Mouse (Mus musculus) natural killer cell, adult 2 months (primary cell): Measurements from ENCODE around the gene Gm10643.

Experiments used
- DNase-seq, 2 experiments: peaks; one replicate each; pipeline ENCODE4 v3.0.0; 2022; ENCODE audit warnings: low spot score in 2 of 2

Gene Gm10643

DNA sequence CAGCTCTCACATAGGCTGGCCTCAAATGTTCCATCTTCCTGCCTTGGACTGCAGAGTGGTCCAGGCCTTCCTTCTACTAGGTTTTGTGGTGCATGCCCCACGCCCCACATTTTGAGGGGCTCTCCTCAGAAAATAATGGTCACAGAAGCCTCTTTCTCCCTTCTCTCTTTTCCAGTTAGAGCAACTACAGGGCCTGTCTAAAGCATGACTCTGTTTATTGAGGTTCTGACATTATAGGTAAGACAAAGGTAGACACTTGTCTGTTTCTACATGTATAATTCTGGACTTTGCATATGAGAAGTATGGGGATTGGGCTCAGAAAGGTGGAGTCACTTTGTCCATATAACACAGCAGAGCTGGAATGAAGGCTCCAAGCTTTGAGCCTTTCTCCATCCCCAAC is at the start of gene Gm10643:
Gene Gm10643 (minus strand): TSS at position 101 of the 400 bp plus-strand sequence.
- no peak for DNase-seq

DNA sequence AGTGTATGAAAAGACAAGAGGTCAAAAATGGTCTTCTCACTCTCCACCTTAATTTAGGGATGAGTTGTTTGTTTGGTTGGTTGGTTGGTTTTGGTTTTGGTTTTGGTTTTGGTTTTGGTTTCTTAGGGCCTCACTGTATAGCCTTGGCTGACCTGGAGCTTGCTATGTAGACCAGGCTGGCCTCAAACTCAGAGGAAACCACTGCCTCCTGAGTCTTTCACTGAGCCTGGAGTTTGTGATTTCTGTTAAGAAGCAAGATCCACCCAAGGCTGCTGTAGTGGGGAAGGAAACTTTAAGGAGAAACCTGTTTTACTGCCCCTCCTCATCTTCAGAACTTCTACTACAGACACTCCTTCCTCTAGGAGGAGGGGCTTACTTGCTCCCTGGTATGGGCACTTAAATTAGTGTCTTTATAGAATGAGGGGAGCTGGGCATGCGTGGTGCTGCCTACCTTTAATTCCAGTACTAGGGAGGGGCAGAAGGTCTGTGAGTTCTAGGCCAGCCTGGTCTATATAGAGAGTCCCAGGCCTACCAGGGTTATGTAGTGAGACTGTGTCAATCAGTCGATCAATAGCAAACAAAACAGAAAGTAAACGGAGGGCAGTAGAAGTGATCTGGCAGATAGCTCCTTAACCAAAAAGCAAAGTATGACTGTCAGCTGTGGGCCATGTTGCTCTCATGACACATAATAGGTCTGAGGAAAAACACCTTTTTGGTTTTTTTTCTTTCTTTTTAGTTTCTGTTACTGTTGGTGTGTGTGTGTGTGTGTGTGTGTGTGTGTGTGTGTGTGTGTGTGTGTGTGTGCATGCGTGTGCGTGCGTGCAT is 41.5 kb upstream of the Gm10643 start:
- DNase-seq: no peak

DNA sequence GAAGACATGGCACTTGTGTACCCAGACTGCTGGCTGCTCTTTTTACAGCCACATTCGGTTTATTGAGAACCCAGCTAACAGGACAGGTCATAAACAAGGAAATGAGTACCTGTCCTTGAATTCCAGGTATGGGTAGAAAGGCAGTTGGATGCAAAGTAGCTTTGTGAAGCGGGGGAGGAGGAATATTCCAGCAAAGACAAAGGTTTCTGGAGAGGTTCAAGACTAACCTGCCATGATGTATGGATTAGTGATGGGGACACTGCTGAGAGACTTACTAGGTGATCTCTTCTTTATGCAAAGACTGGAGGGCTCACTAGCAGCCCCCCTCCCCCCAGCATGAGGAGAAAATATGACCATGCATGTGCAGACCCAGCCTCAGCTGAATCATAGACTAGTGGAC is 40.7 kb upstream of the Gm10643 start:
- no peak for DNase-seq

DNA sequence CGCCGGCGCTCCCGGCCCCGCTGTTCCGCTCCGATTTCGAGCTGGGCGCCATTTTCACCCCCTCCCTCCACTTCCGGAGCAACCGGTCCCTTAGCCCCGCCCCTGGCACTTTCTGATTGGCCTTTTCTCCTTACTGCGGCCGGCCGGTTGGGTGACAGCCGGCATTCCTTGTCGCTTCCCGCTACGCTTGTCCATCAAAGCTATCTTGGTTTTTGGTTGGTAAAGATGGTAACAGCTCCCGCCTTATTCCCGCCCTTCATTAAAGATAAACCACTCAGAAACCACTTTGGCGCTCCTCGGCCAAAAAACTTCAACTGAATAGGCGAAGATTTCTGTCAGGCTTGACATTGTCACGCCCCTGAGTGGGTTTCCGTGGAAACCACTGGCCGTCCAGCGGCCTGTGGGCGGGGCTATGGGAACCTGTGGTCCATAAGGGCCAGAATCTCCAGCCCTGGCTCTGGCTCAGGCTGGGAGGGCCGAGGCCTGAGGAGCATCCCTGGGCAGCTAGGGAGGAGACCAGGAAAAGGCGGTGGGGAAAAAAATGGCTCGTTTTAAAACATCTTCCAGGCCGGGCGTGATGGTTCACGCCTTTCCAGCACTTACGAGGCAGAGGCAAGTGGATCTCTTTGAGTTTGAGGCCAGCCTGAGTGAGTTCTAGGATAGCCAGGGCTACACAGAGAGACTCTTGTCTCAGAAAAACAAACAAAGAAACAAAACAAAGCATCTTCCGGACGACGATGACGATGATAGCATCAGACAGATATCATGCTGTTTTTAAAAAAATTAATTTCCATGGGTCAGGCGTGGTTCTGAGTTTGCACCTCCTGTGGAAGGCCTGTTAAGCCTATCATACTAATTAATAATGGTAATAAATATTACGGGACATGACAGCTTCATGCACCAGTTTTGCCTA is 40.0 kb upstream of the Gm10643 start, which contains the start of gene Dcaf15:
Gene Dcaf15 (minus strand): TSS at position 72 of the 913 bp plus-strand sequence.
- peak; percentile 97 to 98 for DNase-seq

DNA sequence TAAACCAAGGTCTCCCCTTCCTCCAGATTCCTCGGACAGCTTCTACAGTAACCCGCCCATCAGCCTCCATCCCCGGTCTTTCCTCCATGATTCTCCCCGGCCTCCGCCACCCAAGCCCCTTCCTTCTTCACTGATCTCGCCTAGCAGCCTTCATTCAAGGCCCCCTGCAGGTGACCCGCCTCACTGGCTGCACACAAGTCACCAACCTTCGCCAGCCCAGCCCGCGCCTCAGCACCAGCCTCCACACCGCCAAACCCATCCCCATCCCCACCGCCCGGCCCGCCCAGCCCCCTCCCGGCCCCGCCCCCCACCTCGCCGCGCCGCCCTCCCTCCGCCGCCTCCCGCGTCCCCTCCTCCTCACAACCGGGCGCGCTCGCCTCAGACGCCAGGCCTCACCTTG is 39.3 kb upstream of the Gm10643 start:
- DNase-seq: peak; percentile 59 to 67

DNA sequence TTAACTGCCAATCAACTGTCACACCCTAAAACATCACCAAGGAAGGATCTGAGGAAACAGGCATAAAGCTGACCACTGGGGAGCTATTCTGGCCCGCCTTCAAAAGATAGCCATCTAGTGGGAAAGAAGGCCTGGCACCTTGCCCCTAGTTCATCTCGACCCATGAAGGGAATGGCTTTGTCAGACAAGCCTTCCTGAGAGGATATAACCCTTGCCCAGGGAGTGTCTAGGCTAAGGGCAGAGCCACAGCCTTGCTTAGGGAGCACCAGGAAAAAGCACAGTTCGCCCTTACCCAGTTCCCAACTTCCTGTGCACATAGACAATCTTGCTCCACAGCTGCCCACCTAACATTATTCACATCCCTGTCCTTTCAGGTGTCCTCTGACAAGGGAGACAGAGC is 38.7 kb upstream of the Gm10643 start:
- no peak for DNase-seq

DNA sequence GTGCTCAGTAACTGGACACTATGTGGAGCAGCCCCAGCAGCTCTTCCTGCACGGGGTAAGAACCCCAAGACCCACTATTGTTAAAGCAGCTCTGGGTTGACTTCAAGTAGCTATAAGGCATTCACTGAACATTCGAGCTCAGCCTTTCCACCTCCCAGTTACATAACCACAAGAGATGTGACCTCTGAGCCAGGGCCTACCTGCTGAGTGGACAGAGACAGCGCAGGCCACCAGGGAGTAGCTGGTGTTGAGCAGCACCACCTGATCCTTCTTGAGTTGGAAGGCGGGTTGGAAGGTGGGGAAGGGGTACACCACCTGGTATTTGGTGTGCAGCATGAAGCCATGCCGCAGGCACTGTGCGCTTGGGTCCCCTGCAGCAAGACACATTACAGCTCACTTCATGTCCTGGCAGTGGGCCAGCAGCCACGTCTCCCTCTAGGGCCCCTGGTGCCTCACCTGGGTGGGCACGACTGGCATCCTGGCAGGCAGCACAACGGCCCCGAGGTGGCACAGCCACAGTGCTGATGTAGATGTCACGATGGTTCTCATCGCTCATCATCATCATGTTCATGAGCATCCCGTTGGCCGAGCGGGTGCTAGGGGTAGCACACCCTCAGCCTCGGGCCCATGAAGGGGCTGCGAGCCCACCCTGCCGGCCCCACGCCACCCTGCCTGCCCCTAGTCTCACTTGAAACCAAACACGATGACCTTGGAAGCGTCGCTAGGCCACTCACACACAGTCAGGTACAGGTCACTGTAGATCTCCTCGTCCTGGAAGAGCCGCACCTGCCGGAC is 36.7 kb upstream of the Gm10643 start:
- no peak for DNase-seq

DNA sequence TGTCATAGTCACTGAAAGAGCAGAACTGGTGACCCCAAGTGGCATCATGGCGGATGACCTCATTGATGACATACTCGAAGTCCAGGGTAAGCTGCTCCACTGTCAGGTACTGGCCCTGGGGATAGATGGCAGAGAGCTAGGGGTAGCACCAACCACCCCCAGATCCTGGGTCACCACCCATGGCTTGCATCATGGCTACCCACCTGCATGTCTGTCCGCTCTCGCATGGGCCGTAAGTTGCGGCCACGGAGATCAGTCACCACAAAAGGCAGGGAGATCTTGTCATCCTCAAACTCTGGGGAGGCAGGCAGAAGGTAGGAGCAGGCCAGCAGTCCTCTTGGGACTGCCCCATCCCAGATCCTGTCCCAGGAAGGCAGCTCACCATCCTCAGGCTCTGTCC is 33.4 kb upstream of the Gm10643 start:
- no peak for DNase-seq

DNA sequence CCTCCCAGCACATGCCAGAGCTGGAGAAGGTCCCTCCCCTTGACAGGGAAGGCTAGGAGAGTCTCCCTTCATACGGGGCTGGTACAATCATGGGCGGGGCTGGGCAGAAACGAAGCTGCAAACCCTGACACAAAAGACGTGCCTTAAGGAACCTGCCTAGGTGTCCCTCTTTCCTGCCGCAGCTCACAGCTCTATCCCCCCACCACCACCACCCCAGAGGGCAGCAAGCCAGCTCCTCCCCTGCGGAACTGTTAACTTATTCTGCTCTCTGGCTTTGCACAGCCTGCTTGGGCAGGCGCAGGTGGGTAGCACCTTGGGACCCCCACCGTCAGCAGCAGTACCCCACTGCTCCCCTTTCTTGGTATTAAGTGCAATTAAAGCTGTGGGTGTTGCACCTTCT is 31.1 kb upstream of the Gm10643 start:
- no peak for DNase-seq

DNA sequence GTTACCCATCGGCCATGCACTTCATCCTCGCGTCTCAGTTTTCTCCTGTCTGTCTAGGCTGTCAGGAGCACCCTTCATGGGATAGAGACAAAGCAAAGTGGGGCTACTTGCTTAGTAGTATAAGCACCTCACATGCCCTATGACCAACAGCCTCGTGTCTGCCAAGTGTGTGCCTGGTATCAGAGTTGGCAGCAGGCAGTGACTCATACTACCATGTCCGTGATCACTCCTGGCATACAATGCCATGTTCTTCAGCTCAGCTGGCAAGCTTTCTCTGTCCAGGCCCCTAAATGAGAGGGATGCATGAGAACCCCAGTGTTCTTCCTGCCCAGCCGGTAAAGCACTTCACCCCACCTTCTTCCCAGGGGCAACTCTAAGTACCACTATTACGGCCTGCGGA is 25.6 kb upstream of the Gm10643 start:
- no peak for DNase-seq

DNA sequence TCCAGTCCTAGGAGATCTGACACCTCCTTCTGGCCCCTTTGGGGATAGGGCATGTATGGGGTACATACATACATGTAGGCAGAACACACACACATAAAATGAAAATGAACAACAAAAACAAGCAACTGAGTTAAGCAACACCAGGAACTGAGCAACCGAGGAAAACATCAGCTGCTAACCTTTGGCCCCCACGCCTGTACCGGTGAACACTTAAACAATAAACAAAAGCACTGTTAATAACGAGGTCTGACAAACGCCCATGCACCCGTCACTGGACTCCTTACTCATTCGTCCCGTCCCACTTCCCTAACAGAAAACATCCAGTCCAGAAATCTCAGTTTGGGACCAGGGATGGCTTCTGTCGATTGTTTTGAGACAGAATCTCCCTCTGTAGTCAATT is 24.3 kb upstream of the Gm10643 start:
- DNase-seq: no peak

DNA sequence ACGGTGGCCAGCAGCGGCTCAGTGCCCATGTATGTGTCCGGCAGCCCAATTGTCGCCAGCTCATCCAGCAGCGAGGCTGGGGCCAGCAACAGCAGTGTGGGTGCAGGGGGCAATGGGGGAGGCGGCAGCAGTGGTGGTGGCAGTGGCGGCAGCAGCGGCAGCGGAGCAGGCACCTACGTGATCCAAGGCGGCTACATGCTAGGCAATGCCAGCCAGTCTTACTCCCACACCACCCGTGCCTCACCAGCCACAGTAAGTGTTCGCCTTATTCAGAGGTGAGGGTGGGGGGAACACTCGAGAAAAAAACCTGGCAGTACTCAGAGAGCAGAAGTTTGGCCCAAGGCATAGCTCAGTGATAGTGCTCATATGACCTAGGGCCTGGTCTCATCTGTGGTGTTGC is 22.9 kb upstream of the Gm10643 start:
- DNase-seq: no peak

DNA sequence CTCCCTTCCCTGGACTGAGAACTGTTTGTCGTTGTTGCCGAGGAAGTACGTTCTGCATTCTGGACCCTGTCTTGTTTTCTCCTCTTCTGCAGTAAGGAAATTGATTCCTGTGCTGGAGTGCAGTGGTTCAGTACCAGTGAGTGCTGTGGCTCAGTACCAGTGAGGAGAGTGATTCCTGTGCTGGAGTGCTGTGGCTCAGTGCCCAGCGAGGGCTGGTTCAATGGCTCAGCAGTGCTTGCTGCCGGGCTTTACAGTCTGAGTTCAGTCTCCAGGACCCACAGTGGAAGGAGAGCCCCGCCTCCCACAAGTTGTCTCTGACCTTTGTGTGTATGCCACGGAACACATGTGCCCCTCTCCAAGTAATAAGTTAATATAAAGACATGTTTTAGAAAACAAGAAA is 22.2 kb upstream of the Gm10643 start:
- DNase-seq: no peak

DNA sequence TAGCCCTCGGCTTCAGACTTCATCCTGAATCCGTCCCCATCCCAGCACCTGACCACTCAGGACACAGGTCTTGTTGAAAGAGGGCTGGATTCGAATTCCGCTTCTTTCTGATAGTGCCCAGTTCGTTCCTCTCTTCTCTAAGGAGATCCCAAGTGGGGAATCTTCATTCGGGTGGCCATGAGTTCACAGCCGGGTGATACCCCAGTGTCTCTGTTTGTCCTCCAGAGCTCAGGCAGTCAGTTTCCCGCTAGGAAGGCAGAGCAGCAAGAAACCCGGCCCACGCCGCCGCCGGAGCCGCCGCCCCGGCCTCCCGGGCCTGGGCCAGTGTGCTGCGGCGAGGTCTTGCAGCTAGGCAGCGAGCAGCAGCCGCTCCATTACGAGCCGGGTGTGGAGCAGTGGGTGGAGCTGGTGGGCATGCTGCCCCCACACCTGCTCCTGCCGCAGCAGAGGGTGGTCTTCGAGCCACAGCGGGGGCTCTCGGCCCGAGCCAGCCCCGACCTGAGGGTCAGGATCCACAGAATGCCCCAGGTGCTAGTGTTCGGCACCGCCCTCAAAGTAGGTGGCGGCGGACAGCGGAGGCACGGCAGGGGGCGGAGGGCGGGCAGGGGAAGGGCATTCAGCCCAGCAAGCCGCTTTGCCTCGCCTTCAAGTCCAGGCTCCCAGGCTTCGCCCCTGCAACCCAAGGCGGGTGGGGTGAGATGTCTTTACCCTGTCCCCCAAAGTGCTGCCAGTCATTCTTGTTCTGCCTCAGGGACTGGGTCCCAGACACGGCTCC is 19.6 kb upstream of the Gm10643 start:
- no peak for DNase-seq

DNA sequence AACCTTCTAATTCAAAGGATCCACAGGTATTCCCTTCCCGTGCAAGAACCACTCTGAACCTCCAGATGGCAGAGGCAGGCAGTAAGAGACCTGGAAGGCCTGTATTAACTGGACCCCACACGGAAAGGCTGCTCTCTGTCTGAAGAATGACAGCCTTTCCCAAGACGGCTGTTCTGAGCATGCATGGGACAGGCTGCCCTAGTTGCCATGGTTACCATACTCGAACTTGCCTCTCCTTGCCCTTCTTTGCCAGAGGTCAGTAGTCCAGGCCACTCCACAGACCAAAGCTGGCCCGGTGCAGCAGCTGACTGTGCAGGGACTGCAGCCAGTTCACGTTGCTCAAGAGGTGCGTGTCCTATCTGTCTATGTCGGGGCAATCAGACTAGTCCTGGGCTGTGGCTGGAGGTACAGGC is 18.9 kb upstream of the Gm10643 start:
- no peak for DNase-seq

DNA sequence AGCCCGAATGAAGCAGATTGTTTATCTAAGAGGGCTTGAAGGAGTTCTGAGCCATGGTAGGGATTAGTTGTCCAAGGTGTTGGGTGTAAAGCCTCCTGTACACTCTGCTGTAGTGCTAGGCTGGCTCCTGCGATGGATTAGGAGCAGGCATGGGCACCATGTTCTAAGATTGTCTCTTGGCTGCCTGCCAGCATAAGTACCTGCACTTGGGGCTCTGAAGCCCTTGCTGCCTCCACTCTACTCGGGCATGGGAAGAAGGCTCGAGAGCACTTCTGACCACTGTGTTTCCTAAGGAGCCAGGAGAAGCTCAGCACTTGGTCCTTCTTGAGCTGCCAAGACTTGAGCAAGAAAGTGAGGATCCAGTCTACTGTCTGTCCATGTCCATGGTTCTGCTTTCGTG is 14.3 kb upstream of the Gm10643 start:
- DNase-seq: no peak

DNA sequence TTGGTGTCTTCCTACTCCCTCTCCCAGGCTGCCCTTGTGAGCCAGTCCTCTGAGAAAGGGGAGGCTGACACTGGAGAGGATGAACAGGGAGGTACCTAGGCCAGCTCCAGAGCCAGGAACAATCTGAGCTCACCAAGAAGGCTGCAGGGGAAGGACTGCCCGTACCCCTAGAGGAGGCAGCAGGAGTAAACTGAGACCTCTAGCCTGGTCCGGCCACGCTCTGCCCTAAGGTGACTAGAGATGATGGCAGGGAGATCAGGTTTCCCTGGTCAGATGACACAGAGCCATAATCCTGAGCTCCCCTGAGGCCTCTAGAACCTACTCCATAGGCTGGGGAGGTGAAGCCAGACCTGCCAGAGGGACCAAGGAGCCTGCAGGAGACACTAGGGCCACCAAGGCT is 11.9 kb upstream of the Gm10643 start:
- no peak for DNase-seq

DNA sequence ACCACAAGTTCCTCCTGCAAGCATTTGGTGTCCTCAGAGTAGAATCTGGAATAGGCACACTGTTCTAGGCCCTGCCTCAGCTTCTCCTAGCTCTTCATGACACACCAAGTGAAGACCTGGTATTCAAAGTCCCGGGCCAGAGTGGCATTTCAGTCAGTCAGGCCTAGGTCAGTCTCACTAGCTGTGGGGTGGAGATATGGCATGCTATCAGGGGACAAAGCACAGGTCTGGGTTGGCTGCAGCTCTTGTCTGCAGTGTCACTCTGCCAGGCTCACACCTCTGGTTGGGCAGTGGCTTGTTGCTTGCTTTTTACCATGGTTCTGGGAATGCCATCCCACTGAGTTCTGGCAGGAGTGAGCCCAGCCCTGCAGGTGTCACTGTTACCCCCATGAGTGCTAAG is 11.5 kb upstream of the Gm10643 start:
- DNase-seq: no peak

DNA sequence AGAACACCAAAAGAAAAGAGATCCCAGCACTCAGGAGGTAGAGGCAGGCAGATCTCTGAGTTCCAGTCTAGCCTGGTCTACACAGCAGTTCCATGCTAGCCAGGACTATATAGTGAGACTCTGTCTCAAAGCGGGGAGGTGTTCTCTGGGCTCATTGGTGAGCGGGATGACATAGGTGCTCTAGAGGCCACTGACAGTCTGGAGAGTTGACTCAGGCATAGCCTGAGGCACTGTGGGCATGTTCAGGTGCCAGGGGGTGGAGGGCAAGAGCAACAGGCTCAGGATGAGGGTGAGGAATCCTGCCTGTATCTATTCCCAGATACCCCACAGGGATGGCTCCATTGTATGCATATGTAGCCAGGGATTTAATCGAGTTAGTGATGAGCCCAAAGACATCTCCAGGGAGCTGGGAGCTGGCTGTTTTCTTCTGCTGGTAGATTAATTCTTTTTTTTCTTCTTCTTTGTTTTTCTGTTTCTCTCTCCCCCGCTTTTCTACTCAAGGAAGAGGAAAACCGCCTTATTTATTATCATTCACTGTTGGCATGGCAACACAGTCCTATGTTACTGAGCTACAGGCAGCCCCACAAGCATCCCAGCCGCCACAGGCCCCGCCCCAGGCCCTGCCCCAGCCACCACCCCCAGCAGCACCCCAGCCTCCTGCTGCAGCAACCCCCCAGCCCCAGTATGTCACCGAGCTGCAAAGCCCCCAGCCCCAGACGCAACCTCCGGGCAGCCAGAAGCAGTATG is 8.5 kb upstream of the Gm10643 start:
- no peak for DNase-seq

DNA sequence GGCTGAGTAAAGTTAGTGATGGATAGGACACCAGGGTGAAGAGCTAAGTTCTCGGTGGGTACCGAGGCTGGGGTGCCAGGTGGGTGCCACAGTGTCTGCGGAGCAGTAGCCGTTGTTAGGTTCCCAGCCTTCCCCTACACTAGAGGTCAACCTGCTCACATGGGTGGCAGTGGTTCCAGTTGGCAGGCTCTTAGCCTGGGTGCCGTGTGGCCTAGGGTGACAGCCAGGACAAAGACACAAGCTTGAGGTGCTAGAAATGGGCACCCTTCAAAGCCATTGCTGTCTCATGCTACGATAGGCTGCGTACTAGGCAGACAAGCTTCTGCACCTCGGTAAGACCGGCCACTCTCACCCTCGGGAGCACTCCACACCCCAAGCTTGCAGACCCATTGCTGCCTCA is 7.4 kb upstream of the Gm10643 start:
- no peak for DNase-seq

DNA sequence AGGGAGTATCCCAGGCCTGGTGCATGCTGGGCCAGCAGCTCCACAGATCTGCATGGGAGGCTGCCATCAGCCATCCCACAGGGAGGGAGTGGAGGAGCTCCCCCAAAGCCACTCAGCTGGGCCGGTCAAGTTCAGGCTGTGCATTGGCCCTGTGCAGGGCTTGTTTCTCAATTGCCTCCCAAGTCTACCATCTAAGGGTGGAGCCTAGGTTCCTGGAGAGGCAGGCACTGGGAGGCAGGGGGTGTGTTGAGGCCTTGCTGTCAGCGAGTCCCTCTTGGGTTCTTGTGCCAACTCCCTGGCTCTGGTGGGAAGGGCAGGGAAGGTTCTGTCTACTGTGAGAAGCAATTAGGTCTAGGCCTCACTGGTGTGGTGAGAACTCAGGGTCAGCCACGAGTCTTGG is 7.0 kb upstream of the Gm10643 start:
- DNase-seq: no peak
